Mouse (Mus musculus): ENCODE data around the gene Cdkal1. TPM values are rescaled to one million over a fixed set of nuclear protein-coding genes. Genes with fewer than 3 reads are reported as not detected.

Gene Cdkal1
- polyA plus RNA-seq, 2 experiments = 10.8 to 29.8 TPM

DNA sequence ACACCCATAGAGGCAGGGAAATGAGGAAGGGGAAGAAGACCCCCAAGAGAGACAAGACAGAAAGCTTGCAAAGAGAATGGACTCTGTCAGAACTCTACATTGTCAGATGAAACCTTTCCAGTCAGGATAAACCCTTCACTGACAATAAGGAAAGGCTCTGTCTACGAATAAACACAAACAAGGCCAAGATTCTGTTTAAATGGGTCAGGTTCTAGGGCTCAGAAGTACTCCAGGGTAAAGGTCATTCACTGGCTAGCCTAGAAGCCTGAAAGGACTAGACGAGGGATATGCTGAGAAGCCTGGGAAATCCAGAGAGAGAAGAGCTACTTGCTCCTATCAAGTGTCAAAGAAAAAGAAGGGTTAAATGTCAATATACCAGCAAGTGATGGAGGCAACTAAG is 255.8 kb downstream of the Cdkal1 start:
- no peak overlapping the region for H3K27ac ChIP-seq (replicated peaks; ENCODE audit: low read depth, low read length)
- 85% methylated on average over 2 of the region's 2 CpGs for WGBS
- H3K4me3 ChIP-seq (replicated peaks; ENCODE audit: low read length) = no peak overlapping the region
- TF ChIP-seq POLR2A (IDR thresholded peaks at IDR 0.05; ENCODE audit: borderline replicate concordance, extremely low read depth, insufficient read depth, insufficient read length) = no peak
- no peak overlapping the region for H3K9ac ChIP-seq (ENCODE audit: low read depth, low read length, severe bottlenecking)
- no peak overlapping the region for H3K4me2 ChIP-seq (replicated peaks; ENCODE audit: low read depth, low read length, severe bottlenecking)
- H3K36me3 ChIP-seq (ENCODE audit: control insufficient read depth, insufficient read depth, low read length) = no peaks in the 10 kb centered on the region
- ATAC-seq (ENCODE audit: low FRiP score, low read depth) (no peak), DNase-seq (ENCODE audit: low spot score) (no peak)
- peaks cover 3% of the 10 kb centered on the region; the same call in 1 of the 2 replicates for H3K9me3 ChIP-seq (ENCODE audit: control insufficient read depth, low read length)
- no peaks in the 10 kb centered on the region for H3K27me3 ChIP-seq (ENCODE audit: control insufficient read depth, insufficient read depth, low read length)
- H3K4me1 ChIP-seq (ENCODE audit: control insufficient read depth, insufficient read depth, low read length) = peaks cover 8% of the 10 kb centered on the region

DNA sequence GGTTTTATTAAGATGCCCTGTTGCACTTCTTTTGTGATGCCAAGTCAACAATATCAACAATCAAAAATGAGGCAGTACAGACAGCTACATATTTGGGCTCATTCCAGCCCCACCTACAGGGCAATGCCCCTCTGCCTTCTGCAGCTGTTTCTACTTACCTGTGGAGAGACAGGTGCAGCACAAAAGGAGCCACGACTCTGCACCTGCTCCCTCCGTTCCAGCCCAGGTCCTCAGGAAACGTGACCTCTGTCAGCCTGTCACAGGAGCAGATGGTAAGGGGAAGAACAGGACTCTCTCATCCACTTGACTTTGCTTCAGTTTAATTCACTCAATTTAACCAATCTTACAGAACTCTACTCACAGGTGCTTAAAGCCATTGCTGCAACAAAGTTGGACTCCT is 258.7 kb downstream of the Cdkal1 start:
- Histone ChIP-seq H3K4me1 (ENCODE audit: control insufficient read depth, insufficient read depth, low read length) (no peaks in the 10 kb centered on the region), H3K27me3 (ENCODE audit: control insufficient read depth, insufficient read depth, low read length) (no peaks in the 10 kb centered on the region), H3K9me3 (ENCODE audit: control insufficient read depth, low read length) (peaks cover 7% of the 10 kb centered on the region; the same call in 1 of the 2 replicates), H3K9ac (ENCODE audit: low read depth, low read length, severe bottlenecking) (no peak overlapping the region), H3K4me3 (replicated peaks; ENCODE audit: low read length) (no peak overlapping the region), H3K4me2 (replicated peaks; ENCODE audit: low read depth, low read length, severe bottlenecking) (no peak overlapping the region), H3K36me3 (ENCODE audit: control insufficient read depth, insufficient read depth, low read length) (no peaks in the 10 kb centered on the region), H3K27ac (replicated peaks; ENCODE audit: low read depth, low read length) (no peak overlapping the region)
- ATAC-seq (ENCODE audit: low FRiP score, low read depth) = no peak
- no peak for DNase-seq (ENCODE audit: low spot score)
- no peak for TF ChIP-seq POLR2A (IDR thresholded peaks at IDR 0.05; ENCODE audit: borderline replicate concordance, extremely low read depth, insufficient read depth, insufficient read length)
- 35% methylated on average over 3 of the region's 3 CpGs for WGBS

DNA sequence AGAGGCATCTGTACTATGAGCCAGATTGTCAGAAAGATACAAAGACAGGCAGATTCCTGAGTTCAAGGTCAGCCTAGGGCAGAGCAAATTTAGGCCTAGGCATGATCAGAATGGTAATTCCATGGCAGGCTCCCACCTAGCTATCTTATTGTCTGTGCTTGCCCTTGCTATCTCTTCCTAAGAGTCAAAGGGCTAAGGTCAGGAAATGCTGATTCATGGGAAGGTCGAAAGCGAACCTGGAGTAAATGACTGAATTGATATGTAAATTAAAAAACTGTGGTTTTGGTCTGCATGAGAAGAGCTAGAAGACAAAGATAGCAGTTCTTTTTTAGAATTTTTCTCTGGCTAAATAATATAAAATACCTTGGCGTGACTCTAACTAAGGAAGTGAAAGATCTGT is 262.4 kb downstream of the Cdkal1 start:
- H3K4me2 ChIP-seq (replicated peaks; ENCODE audit: low read depth, low read length, severe bottlenecking) = no peak overlapping the region
- no peak overlapping the region for H3K9ac ChIP-seq (ENCODE audit: low read depth, low read length, severe bottlenecking)
- H3K27ac ChIP-seq (replicated peaks; ENCODE audit: low read depth, low read length) = no peak overlapping the region
- ATAC-seq (ENCODE audit: low FRiP score, low read depth) = no peak
- no peaks in the 10 kb centered on the region for H3K4me1 ChIP-seq (ENCODE audit: control insufficient read depth, insufficient read depth, low read length)
- H3K4me3 ChIP-seq (replicated peaks; ENCODE audit: low read length) = no peak overlapping the region
- H3K27me3 ChIP-seq (ENCODE audit: control insufficient read depth, insufficient read depth, low read length) = no peaks in the 10 kb centered on the region
- H3K36me3 ChIP-seq (ENCODE audit: control insufficient read depth, insufficient read depth, low read length) = no peaks in the 10 kb centered on the region
- TF ChIP-seq POLR2A (IDR thresholded peaks at IDR 0.05; ENCODE audit: borderline replicate concordance, extremely low read depth, insufficient read depth, insufficient read length) = no peak
- DNase-seq (ENCODE audit: low spot score) = no peak
- WGBS = 95% methylated on average over 3 of the region's 3 CpGs
- peaks cover 7% of the 10 kb centered on the region; the same call in 1 of the 2 replicates for H3K9me3 ChIP-seq (ENCODE audit: control insufficient read depth, low read length)

DNA sequence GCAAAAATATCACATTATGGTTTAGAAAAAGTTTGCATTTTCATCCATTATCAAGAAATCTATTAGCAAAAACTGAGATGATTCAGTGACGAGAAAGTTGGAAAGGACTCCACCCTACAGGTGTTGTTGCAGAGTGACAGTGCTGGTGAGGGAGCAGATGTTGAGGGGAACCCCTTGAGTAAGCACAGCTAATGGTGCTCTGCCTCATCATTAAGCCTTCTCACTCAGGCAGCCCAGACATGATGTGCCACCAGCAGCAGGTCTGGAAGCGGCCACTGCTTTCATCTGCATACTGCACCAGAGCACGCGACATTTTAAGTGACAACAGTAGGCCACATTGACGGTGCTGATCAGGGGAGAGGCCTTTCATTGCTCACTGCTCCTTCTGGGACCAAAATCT is 264.8 kb downstream of the Cdkal1 start:
- no peak for TF ChIP-seq POLR2A (IDR thresholded peaks at IDR 0.05; ENCODE audit: borderline replicate concordance, extremely low read depth, insufficient read depth, insufficient read length)
- Histone ChIP-seq H3K27me3 (ENCODE audit: control insufficient read depth, insufficient read depth, low read length) (no peaks in the 10 kb centered on the region), H3K27ac (replicated peaks; ENCODE audit: low read depth, low read length) (no peak overlapping the region), H3K36me3 (ENCODE audit: control insufficient read depth, insufficient read depth, low read length) (no peaks in the 10 kb centered on the region), H3K9ac (ENCODE audit: low read depth, low read length, severe bottlenecking) (no peak overlapping the region), H3K4me1 (ENCODE audit: control insufficient read depth, insufficient read depth, low read length) (no peaks in the 10 kb centered on the region), H3K4me2 (replicated peaks; ENCODE audit: low read depth, low read length, severe bottlenecking) (no peak overlapping the region), H3K4me3 (replicated peaks; ENCODE audit: low read length) (no peak overlapping the region), H3K9me3 (ENCODE audit: control insufficient read depth, low read length) (peaks cover 7% of the 10 kb centered on the region; the same call in 1 of the 2 replicates)
- WGBS = 87% methylated on average over 5 of the region's 5 CpGs
- DNase-seq (ENCODE audit: low spot score) (no peak), ATAC-seq (ENCODE audit: low FRiP score, low read depth) (no peak)

GRCm38 (mm10) chr13:29590164-29590563 is 265.3 kb downstream of the Cdkal1 start:
- Histone ChIP-seq H3K9me3 (ENCODE audit: control insufficient read depth, low read length) (peaks cover 7% of the 10 kb centered on the region; the same call in 1 of the 2 replicates), H3K4me3 (replicated peaks; ENCODE audit: low read length) (no peak overlapping the region), H3K4me1 (ENCODE audit: control insufficient read depth, insufficient read depth, low read length) (no peaks in the 10 kb centered on the region), H3K9ac (ENCODE audit: low read depth, low read length, severe bottlenecking) (no peak overlapping the region), H3K36me3 (ENCODE audit: control insufficient read depth, insufficient read depth, low read length) (no peaks in the 10 kb centered on the region), H3K27me3 (ENCODE audit: control insufficient read depth, insufficient read depth, low read length) (no peaks in the 10 kb centered on the region), H3K27ac (replicated peaks; ENCODE audit: low read depth, low read length) (no peak overlapping the region), H3K4me2 (replicated peaks; ENCODE audit: low read depth, low read length, severe bottlenecking) (no peak overlapping the region)
- ATAC-seq (ENCODE audit: low FRiP score, low read depth) (no peak), DNase-seq (ENCODE audit: low spot score) (no peak)
- WGBS = 90% methylated on average over 5 of the region's 5 CpGs
- TF ChIP-seq POLR2A (IDR thresholded peaks at IDR 0.05; ENCODE audit: borderline replicate concordance, extremely low read depth, insufficient read depth, insufficient read length) = no peak

- TF ChIP-seq POLR2A (IDR thresholded peaks at IDR 0.05; ENCODE audit: borderline replicate concordance, extremely low read depth, insufficient read depth, insufficient read length) = no peak
- no peaks in the 10 kb centered on the region for H3K27me3 ChIP-seq (ENCODE audit: control insufficient read depth, insufficient read depth, low read length)
- 91% methylated on average over 4 of the region's 4 CpGs for WGBS
- H3K9ac ChIP-seq (ENCODE audit: low read depth, low read length, severe bottlenecking) = no peak overlapping the region
- H3K27ac ChIP-seq (replicated peaks; ENCODE audit: low read depth, low read length) = no peak overlapping the region
- DNase-seq (ENCODE audit: low spot score) = no peak
- ATAC-seq (ENCODE audit: low FRiP score, low read depth) = no peak
- H3K4me3 ChIP-seq (replicated peaks; ENCODE audit: low read length) = no peak overlapping the region
- H3K36me3 ChIP-seq (ENCODE audit: control insufficient read depth, insufficient read depth, low read length) = no peaks in the 10 kb centered on the region
- H3K4me2 ChIP-seq (replicated peaks; ENCODE audit: low read depth, low read length, severe bottlenecking) = no peak overlapping the region
- peaks cover 7% of the 10 kb centered on the region; the same call in 1 of the 2 replicates for H3K9me3 ChIP-seq (ENCODE audit: control insufficient read depth, low read length)
- no peaks in the 10 kb centered on the region for H3K4me1 ChIP-seq (ENCODE audit: control insufficient read depth, insufficient read depth, low read length)
These were observed 266.8 kb downstream of the Cdkal1 start for GRCm38 (mm10) chr13:29588693-29589092.

Measured in limb, embryonic 14.5 days (tissue).